In the genomic region with DNA sequence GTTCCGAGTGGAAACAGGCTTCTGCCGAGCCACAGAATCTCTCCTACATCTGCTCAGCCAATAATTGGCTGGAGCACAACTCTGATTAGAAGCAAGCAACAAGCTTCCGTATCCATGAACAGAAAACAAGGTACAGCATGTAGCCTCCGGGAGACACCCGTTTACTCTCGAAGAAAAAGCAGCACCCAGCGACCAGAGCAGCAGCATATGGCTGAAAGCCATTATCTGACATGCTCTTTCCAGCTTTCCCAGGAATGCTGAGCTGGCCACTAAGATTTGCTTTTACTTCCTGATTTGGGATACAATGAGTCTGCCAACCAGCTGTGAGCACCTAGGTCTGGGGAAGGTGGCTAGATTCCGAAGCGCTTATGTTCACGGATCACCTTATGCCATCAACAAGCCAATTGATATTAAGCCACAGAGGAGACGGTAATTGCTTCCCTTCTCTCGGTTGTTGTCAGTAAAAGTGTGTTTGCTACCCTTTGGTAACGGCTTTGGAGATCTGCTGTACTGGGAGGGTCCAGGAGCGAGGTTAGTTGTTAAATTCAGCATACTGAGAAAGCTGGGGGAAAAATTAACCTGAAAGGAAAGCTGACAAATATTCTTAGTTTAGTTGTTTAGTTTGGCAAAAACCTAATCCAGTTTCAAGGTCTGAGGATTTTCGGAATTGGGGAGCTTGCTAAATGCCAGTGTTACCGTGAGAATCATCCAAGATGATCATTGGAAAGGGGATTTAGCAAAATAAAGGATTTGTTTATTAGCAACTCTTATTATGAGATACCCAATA, we compare ENCODE assay signal across 13 mouse cellular contexts.
A peak's percentile ranks its signal among the peaks of the same experiment; 100 is the strongest.
DNase-seq lines count a peak whose midpoint lies in the region; ATAC-seq lines count a peak whose summit lies in the region.
"Had no signal": no experiment of that assay in that cellular context is flagged by ENCODE, and none has a peak within 500 bp of the region (broad histone marks: within the 10 kb centered on the region; RNA-seq: fewer than 3 reads in every experiment).

No protein-coding gene starts in this region.

- no peak overlapping the region for H3K4me2 ChIP-seq in forebrain, embryonic 14.5 days (ENCODE audit: low read length)
- peak overlapping the region; percentile 51 for H3K4me2 ChIP-seq in heart, embryonic 16.5 days (ENCODE audit: low read depth, low read length)
- no peak overlapping the region for H3K4me2 ChIP-seq in hindbrain, embryonic 11.5 days (replicated peaks; ENCODE audit: low read depth, low read length)
- H3K4me2 ChIP-seq: embryonic facial prominence, embryonic 15.5 days; intestine, embryonic 15.5 days had no signal

- H3K36me3 ChIP-seq in forebrain, embryonic 14.5 days (ENCODE audit: control insufficient read depth, insufficient read depth, low read length), result no peaks in the 10 kb centered on the region
- H3K36me3 ChIP-seq in forebrain, embryonic 10.5 days (replicated peaks), result no peaks in the 10 kb centered on the region
- H3K36me3 ChIP-seq in heart, embryonic 16.5 days (ENCODE audit: control insufficient read depth, insufficient read depth), result no peaks in the 10 kb centered on the region
- H3K36me3 ChIP-seq in hindbrain, embryonic 11.5 days (ENCODE audit: control insufficient read depth, insufficient read depth, low read length), result no peaks in the 10 kb centered on the region
- H3K36me3 ChIP-seq: embryonic facial prominence, embryonic 15.5 days; intestine, embryonic 15.5 days had no signal

- ATAC-seq in forebrain, embryonic 14.5 days, result no peak
- ATAC-seq in heart, embryonic 16.5 days (replicated peaks; ENCODE audit: extremely low read depth, insufficient read depth, low FRiP score), result no peak
- ATAC-seq in hindbrain, embryonic 11.5 days (ENCODE audit: low FRiP score), result no peak
- ATAC-seq: intestine, embryonic 15.5 days had no signal

- H3K4me3 ChIP-seq in forebrain, embryonic 14.5 days (ENCODE audit: low read depth, low read length), result no peak overlapping the region
- no peak overlapping the region for H3K4me3 ChIP-seq in forebrain, embryonic 10.5 days
- H3K4me3 ChIP-seq in heart, embryonic 16.5 days (ENCODE audit: low read length), result peak overlapping the region; percentile 29
- H3K4me3 ChIP-seq in hindbrain, embryonic 11.5 days (ENCODE audit: low read depth, low read length), result no peak overlapping the region
- H3K4me3 ChIP-seq: embryonic facial prominence, embryonic 15.5 days; intestine, embryonic 15.5 days had no signal

- no peaks in the 10 kb centered on the region for H3K27me3 ChIP-seq in forebrain, embryonic 14.5 days (replicated peaks; ENCODE audit: control insufficient read depth, insufficient read depth, low read length)
- no peaks in the 10 kb centered on the region for H3K27me3 ChIP-seq in forebrain, embryonic 10.5 days (ENCODE audit: poor library complexity, severe bottlenecking)
- H3K27me3 ChIP-seq in heart, embryonic 16.5 days (ENCODE audit: control insufficient read depth, insufficient read depth, low read length), result no peaks in the 10 kb centered on the region
- no peaks in the 10 kb centered on the region for H3K27me3 ChIP-seq in hindbrain, embryonic 11.5 days (ENCODE audit: control insufficient read depth, insufficient read depth, low read length)
- H3K27me3 ChIP-seq: embryonic facial prominence, embryonic 15.5 days; intestine, embryonic 15.5 days had no signal

- peaks cover 12% of the 10 kb centered on the region; the same call in 1 of the 2 replicates for H3K4me1 ChIP-seq in forebrain, embryonic 14.5 days (ENCODE audit: control insufficient read depth, insufficient read depth, low read length)
- H3K4me1 ChIP-seq in forebrain, embryonic 10.5 days, result no peaks in the 10 kb centered on the region
- no peaks in the 10 kb centered on the region for H3K4me1 ChIP-seq in heart, embryonic 16.5 days (ENCODE audit: control insufficient read depth, insufficient read depth, low read length)
- H3K4me1 ChIP-seq in hindbrain, embryonic 11.5 days (replicated peaks; ENCODE audit: control insufficient read depth, insufficient read depth, low read length), result 0 out of 2 replicates have a peak, but pooled peaks cover 3% of the 10 kb centered on the region
- H3K4me1 ChIP-seq: embryonic facial prominence, embryonic 15.5 days; intestine, embryonic 15.5 days had no signal

- H3K9me3 ChIP-seq in forebrain, embryonic 14.5 days (replicated peaks; ENCODE audit: control insufficient read depth, low read length), result no peaks in the 10 kb centered on the region
- no peaks in the 10 kb centered on the region for H3K9me3 ChIP-seq in forebrain, embryonic 10.5 days
- H3K9me3 ChIP-seq in heart, embryonic 16.5 days (replicated peaks; ENCODE audit: control insufficient read depth, low read length), result no peaks in the 10 kb centered on the region
- no peaks in the 10 kb centered on the region for H3K9me3 ChIP-seq in hindbrain, embryonic 11.5 days (ENCODE audit: control insufficient read depth, low read length)
- H3K9me3 ChIP-seq: embryonic facial prominence, embryonic 15.5 days; intestine, embryonic 15.5 days had no signal

- no peak overlapping the region for H3K9ac ChIP-seq in forebrain, embryonic 14.5 days (ENCODE audit: low read length)
- H3K9ac ChIP-seq in heart, embryonic 16.5 days (ENCODE audit: low read length), result no peak overlapping the region
- no peak overlapping the region for H3K9ac ChIP-seq in hindbrain, embryonic 11.5 days (ENCODE audit: low read depth, low read length)
- H3K9ac ChIP-seq: embryonic facial prominence, embryonic 15.5 days; intestine, embryonic 15.5 days; liver, embryonic 14.5 days had no signal

- H3K27ac ChIP-seq in forebrain, embryonic 14.5 days (ENCODE audit: low read depth, low read length), result no peak overlapping the region
- no peak overlapping the region for H3K27ac ChIP-seq in forebrain, embryonic 10.5 days
- no peak overlapping the region for H3K27ac ChIP-seq in heart, embryonic 16.5 days (ENCODE audit: low read length)
- no peak overlapping the region for H3K27ac ChIP-seq in hindbrain, embryonic 11.5 days (ENCODE audit: low read depth, low read length)
- H3K27ac ChIP-seq: embryonic facial prominence, embryonic 15.5 days; intestine, embryonic 15.5 days; liver, embryonic 14.5 days; macrophage had no signal

- 77% methylated on average over 16 of the region's 16 CpGs for WGBS in forebrain, embryonic 14.5 days
- 88% methylated on average over 16 of the region's 16 CpGs for WGBS in forebrain, embryonic 10.5 days
- WGBS in heart, embryonic 16.5 days, result 56% methylated on average over 16 of the region's 16 CpGs
- 86% methylated on average over 16 of the region's 16 CpGs for WGBS in hindbrain, embryonic 11.5 days

- DNase-seq in forebrain, embryonic 14.5 days (ENCODE audit: low spot score), result peak; percentile 13
- no peak for DNase-seq in forebrain, embryonic 10.5 days (ENCODE audit: extremely low spot score, low spot score)
- DNase-seq in layer of hippocampus, adult 9-11 months, result peak; percentile 35
- DNase-seq in layer of hippocampus, postnatal 25 days (ENCODE audit: extremely low spot score in 1 of 2, low spot score in 1 of 2), result no peak
- peak; percentile 25 for DNase-seq in R1 (ENCODE audit: low read depth, low spot score)
- DNase-seq in frontal cortex, postnatal 10 days (ENCODE audit: low spot score in 2 of 2), result no peak
- no peak for DNase-seq in hindbrain, embryonic 11.5 days (ENCODE audit: low spot score)
- DNase-seq: thymus, adult 18-20 months had no signal

Comparison
In these comparisons a context has a peak if more than half of its experiments do, and no peak if none do; other contexts are left out.
1. DNase-seq: peak in forebrain, embryonic 14.5 days (single experiment), layer of hippocampus, adult 9-11 months (single experiment) and R1 (single experiment); none in forebrain, embryonic 10.5 days (single experiment), layer of hippocampus, postnatal 25 days (0 of 2), frontal cortex, postnatal 10 days (0 of 2) and hindbrain, embryonic 11.5 days (single experiment).